Mouse (Mus musculus): ENCODE measurements at regions not wholly inside any gene's neighbourhood (a gene's known extent, or its start where the extent isn't known, plus 50 kb on each side); places are given as distances from the start of the nearest gene placed in this dataset.

- no peak for DNase-seq (ENCODE audit: low spot score in 2 of 2)
Observed at GRCm38 (mm10) chr17:88116321-88116720, 51.2 kb upstream of the Fbxo11 start.

GRCm38 (mm10) chr17:88118714-88119113, 53.6 kb upstream of the Fbxo11 start:
- no peak for DNase-seq (ENCODE audit: low spot score in 2 of 2)

- no peak for DNase-seq (ENCODE audit: low spot score in 2 of 2)
Observed at GRCm38 (mm10) chr17:88123711-88124110, 58.6 kb upstream of the Fbxo11 start.

- DNase-seq (ENCODE audit: low spot score in 2 of 2) = no peak
Observed at GRCm38 (mm10) chr17:88127126-88127525, 62.0 kb upstream of the Fbxo11 start.

- no peak for DNase-seq (ENCODE audit: low spot score in 2 of 2)
Observed at GRCm38 (mm10) chr17:88131297-88131696, 66.2 kb upstream of the Fbxo11 start.

GRCm38 (mm10) chr17:88131980-88132379, 66.9 kb upstream of the Fbxo11 start:
- no peak for DNase-seq (ENCODE audit: low spot score in 2 of 2)

GRCm38 (mm10) chr17:88132601-88133346, 67.7 kb upstream of the Fbxo11 start:
- DNase-seq (ENCODE audit: low spot score in 2 of 2) = no peak

GRCm38 (mm10) chr17:88134546-88134945, 69.5 kb upstream of the Fbxo11 start:
- DNase-seq (ENCODE audit: low spot score in 2 of 2) = no peak

- DNase-seq (ENCODE audit: low spot score in 2 of 2) = no peak
Observed at GRCm38 (mm10) chr17:88141538-88141937, 76.4 kb upstream of the Fbxo11 start.

- no peak for DNase-seq (ENCODE audit: low spot score in 2 of 2)
Observed at GRCm38 (mm10) chr17:88142003-88142402, 76.9 kb upstream of the Fbxo11 start.

GRCm38 (mm10) chr17:88142809-88143208, 77.7 kb upstream of the Fbxo11 start:
- DNase-seq (ENCODE audit: low spot score in 2 of 2) = no peak

GRCm38 (mm10) chr17:88143378-88143943, 78.4 kb upstream of the Fbxo11 start:
- no peak for DNase-seq (ENCODE audit: low spot score in 2 of 2)

GRCm38 (mm10) chr17:88158550-88158949, 93.5 kb upstream of the Fbxo11 start:
- no peak for DNase-seq (ENCODE audit: low spot score in 2 of 2)

- no peak for DNase-seq (ENCODE audit: low spot score in 2 of 2)
Observed at GRCm38 (mm10) chr17:88159212-88159668, 94.1 kb upstream of the Fbxo11 start.

GRCm38 (mm10) chr17:88159851-88160676, 95.0 kb upstream of the Fbxo11 start:
- no peak for DNase-seq (ENCODE audit: low spot score in 2 of 2)

- DNase-seq (ENCODE audit: low spot score in 2 of 2) = no peak
Observed at GRCm38 (mm10) chr17:88160677-88161001, 95.5 kb upstream of the Fbxo11 start.

- DNase-seq (ENCODE audit: low spot score in 2 of 2) = no peak
Observed at GRCm38 (mm10) chr17:88161766-88162165, 96.7 kb upstream of the Fbxo11 start.

- DNase-seq (ENCODE audit: low spot score in 2 of 2) = no peak
Observed at GRCm38 (mm10) chr17:88164805-88165204, 99.7 kb upstream of the Fbxo11 start.

GRCm38 (mm10) chr17:88165811-88166210, 100.7 kb upstream of the Fbxo11 start:
- no peak for DNase-seq (ENCODE audit: low spot score in 2 of 2)

- DNase-seq (ENCODE audit: low spot score in 2 of 2) = no peak
Observed at GRCm38 (mm10) chr17:88168262-88169096, 103.4 kb upstream of the Fbxo11 start.

- no peak for DNase-seq (ENCODE audit: low spot score in 2 of 2)
Observed at GRCm38 (mm10) chr17:88171606-88172005, 106.5 kb upstream of the Fbxo11 start.
